ENCODE assay signal across 16 mouse cellular contexts in genomic region chr3:52275037-52275555, GRCm38 (mm10).
"Had no signal": no experiment of that assay in that cellular context is flagged by ENCODE, and none has a peak within 500 bp of the region (broad histone marks: within the 10 kb centered on the region; RNA-seq: fewer than 3 reads in every experiment).

No protein-coding gene starts in this region.

- H3K4me2 ChIP-seq: liver, embryonic 15.5 days; lung, embryonic 14.5 days; midbrain, embryonic 13.5 days; neural tube, embryonic 12.5 days had no signal

- H3K4me3 ChIP-seq: liver, embryonic 15.5 days; midbrain, embryonic 10.5 days; midbrain, embryonic 13.5 days; myocyte; neural tube, embryonic 12.5 days had no signal

- ATAC-seq: liver, postnatal 0 days; midbrain, embryonic 13.5 days; midbrain, embryonic 16.5 days had no signal

- H3K9me3 ChIP-seq: liver, embryonic 15.5 days; midbrain, embryonic 10.5 days; midbrain, embryonic 13.5 days; neural tube, embryonic 12.5 days had no signal

- H3K9ac ChIP-seq: liver, embryonic 15.5 days; liver, postnatal 0 days; lung, embryonic 14.5 days; midbrain, embryonic 13.5 days; neural tube, embryonic 12.5 days had no signal

- H3K27ac ChIP-seq: liver, embryonic 15.5 days; midbrain, embryonic 10.5 days; midbrain, embryonic 13.5 days; neural tube, embryonic 12.5 days had no signal

- H3K36me3 ChIP-seq: liver, embryonic 15.5 days; midbrain, embryonic 10.5 days; midbrain, embryonic 13.5 days; neural tube, embryonic 12.5 days had no signal

- DNase-seq: liver, postnatal 0 days; lung, embryonic 14.5 days; lung, postnatal 10 days; lung, postnatal 4 days; right cerebral cortex, postnatal 14 days; right cerebral cortex, postnatal 4 days; spleen, adult 18-20 months; thymus, adult 18-20 months; thymus, postnatal 14 days; thymus, postnatal 4 days had no signal

- H3K4me1 ChIP-seq: neural tube, embryonic 12.5 days had no signal
